Mouse (Mus musculus) cortical plate, adult 2 months (tissue): ENCODE data around the gene Psme3.
A peak's percentile ranks its signal among the peaks of the same experiment; 100 is the strongest.

ENCODE experiments used
- CTCF ChIP-seq: fragments of 200-500 bp; IDR thresholded peaks from 2 replicates; pipeline ENCODE4 v1.5.1; 2011; ENCODE audit warnings: mild to moderate bottlenecking, control low read depth, low read length; ENCODE audit not compliant: insufficient read depth; ENCODE audit errors: extremely low read depth
- POLR2A ChIP-seq: fragments of 200-500 bp; IDR thresholded peaks from 2 replicates; pipeline ENCODE4 v1.6.1; 2011; ENCODE audit warnings: mild to moderate bottlenecking, low read length, control low read depth; ENCODE audit not compliant: insufficient read depth; ENCODE audit errors: extremely low read depth

DNA sequence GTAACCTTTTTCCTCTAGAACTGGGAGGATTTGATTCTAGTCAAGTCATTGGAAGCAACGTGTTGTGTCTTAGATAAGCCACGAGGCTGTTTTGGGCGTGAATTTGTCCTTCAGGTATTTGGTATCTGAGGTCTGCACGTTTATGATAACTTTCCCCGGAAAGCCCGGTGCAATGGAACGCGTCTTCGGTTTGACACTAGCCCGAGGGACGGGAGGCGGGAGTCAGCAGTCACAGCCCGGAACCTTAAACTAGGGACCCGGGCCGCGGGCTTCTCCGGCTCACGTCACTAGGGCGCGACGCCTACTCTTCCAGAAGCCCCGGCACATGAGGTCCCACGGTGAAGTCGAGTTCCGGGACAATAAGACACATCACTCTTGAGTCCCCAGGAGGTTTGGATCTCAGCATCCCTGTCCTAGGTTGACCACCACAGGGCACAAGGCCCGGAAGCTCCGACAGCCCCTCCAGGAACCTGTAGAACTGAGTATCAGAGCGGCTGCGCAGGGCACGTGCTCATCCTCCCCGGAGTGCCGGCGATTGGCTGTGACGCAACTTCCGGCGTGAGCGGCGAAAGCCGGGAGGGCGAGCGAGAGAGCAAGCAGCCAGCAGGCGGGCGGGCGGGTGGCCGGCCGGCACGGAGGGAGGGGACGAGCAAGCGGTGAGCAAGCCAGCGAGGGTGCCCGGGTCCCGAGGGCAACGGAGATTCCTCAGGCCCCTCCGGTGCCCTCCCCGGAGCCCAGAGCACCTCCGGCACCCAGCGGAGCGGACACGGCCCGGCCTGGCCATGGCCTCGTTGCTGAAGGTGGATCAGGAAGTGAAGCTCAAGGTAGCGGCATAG is at the start of gene Psme3:
- TF ChIP-seq CTCF (no peak), POLR2A (peak; percentile 70; the same call in 1 of the 2 replicates)
